Mouse (Mus musculus) urinary bladder, adult 2 months (tissue): Measurements from ENCODE around the gene Ank2. TPM values are rescaled to one million over a fixed set of nuclear protein-coding genes. Genes with fewer than 3 reads are reported as not detected.
A peak's percentile ranks its signal among the peaks of the same experiment; 100 is the strongest.

Experiments
- DNase-seq: peaks from one replicate; pipeline ENCODE4 v3.0.0; 2022; ENCODE audit warnings: low spot score
- polyA plus RNA-seq: library from polyadenylated mRNA; depleted of rRNA; stranded (reverse); fragments of >200 nt; gene quantifications from 2 replicates; pipeline ENCODE4 v1.2.3, GENCODE M21; 2012; rRNA removed

The Ank2 gene
- 7.9 and 10.9 TPM in 2 replicates for polyA plus RNA-seq

DNA sequence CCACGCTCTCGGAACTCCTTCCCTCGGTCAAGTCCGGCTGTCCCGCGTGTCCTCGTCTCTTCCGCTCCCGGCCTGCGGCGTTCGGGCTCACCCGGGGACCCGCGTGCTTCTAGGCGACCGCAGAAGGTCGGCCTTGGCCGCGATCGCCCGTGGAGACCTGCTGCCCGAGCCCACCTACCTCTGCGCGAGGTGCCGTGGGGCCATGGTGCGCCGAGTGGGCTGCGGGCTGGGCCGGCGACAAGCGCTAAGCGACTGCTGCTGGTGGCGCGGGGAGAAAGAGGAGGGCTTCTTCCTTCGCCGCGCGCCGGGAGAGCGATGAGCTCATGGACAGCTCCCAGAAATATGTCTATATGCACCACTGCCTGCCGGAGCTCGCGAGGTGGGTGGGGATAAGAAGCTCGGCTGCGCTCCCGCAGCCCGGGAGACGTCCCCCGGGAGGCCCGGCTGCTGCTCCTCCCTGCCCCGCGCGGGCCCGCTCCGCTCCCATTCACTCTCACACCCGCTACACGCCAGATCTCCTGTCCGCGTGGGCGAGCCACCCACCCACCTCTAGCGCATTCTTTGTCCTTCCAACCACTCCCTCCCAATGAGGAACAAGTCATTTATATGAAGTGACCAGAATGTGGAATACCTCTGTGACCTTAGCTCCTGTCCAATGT lies at the start of gene Ank2:
Gene Ank2, minus strand, starts transcription at position 609 of the 659 bp plus-strand sequence.
- DNase-seq = peak; percentile 25

DNA sequence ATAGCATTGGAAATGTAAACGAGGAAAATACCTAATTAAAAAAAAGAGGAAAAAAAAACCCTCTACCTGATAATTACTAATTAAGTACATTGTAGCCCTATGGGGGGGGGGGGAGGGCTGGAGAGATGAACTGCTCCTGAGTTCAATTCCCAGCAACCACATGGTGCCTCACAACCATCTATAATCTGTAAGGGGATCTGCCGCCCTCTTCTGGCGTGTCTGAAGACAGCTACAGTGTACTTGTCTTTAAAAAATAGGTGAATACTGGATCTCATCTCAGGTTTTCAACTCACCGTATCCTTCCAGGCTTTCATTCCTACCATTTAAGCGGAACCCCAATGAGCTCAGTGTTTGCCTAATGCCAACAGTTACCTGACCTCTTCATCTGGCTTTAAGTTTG lies 48.7 kb upstream of the Ank2 start:
- no peak for DNase-seq

DNA sequence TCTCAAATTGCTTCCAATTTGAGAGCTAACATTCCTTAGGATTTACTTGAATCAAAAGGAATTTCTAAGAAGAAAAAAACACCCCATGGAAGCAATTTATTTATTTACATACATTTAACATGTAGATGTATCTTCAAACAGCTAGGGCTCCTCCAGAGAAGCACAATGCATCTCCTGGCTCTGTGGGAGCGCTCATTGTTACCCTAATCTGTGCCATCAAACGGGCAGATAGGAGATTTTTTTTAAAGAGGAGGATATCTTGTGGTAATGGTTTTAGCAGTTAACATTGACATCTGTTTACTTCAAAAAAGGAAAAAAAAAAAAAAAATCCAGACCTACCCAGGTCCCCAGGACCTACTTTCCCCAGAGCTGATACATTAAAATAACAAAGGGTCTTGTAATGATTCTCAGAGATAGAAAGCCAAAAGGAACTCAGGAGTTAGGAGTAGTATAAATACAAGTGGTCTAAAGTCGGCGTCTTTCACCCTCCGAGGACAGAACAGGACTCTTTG lies 45.5 kb upstream of the Ank2 start:
- DNase-seq = no peak

DNA sequence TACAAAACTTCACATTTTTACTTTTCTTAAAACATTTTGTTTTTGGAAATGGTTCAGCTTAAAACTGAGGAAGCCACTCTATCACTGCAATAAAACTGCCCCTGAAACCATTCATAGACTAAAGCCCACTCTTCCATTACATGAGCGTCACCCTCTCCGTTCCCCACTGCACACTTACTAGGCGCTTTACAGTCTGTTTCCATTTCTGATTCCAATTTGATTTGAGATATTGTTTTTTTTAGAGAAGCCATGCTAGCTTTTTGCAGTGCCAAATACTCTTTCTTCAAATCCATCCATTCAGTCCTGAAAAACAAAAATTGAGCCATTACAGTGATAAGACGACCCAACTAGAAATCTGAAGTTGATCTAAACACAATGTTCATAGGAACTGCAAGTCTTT lies 44.8 kb upstream of the Ank2 start:
- DNase-seq = no peak

DNA sequence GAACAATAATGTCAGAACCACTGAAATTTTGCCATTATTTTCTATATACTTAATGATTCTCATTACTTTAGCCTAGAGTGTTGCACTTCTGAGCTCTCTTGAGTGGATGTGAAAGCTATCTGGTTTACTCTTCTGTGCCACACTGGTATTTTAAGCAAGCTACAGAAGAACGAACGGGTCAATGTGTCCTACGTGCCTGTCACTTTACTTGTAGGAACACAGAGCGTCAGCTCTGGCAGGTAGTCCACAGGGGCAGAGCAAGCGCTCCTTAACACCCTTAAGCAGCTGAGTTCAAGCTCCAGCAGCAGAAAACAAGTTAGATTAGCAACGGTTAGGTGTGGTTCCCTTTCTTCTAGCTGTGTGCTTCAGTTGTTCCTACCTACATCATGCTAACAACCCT lies 40.0 kb upstream of the Ank2 start:
- DNase-seq = no peak

DNA sequence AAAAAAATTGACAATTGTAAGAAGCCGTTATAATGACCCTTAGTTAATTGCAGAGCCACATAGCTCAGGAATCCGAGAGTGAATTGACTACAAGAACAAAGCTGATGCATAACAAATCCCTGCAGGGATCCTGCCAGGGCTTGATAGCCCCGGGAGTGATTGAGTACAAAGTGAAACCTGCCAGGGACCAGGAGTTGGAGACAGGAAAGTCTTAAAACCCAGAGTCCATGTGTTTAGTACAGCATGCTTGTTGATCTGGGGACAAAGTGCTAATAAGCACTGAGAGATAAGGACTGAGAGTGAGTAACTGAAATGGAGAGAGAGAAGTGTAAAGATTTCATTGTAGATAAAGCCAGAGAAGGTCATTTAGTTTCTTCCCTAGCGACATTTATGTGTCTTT lies 31.1 kb upstream of the Ank2 start:
- DNase-seq = no peak

DNA sequence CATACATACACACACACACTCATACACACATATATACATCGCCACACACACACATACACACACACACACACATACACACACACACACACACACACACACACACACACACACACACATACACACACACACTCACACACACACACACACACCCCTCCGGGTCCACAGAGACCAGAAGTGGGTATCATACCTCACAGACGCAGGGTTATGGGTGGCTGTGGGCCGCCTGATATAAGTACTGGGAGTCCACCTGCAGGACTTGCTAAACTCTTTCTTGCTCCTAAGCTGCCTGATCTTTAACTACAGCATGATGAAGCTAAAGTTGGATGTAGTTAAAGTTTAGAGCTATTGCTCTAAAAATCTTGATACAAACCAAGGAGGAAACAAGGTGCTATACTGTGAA lies 30.7 kb upstream of the Ank2 start:
- no peak for DNase-seq

DNA sequence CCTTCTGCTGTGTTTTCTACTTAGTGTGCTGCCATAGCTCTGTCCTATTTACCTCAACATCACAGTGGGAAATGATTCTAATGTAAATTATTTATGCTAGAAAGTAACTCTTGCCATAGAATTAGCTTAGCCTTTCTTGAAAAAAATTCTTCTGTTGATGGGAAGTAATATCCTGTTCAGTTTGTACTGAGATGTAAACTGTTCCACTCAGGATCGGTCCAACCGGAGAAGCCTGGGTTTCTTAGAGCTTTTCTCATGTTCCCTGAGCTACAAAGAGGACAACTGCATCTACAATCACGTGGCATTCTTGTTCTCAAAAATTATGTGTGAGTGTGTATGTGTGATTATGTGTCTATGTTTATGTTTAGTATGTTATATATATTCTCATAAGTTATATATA lies 30.1 kb upstream of the Ank2 start:
- no peak for DNase-seq

DNA sequence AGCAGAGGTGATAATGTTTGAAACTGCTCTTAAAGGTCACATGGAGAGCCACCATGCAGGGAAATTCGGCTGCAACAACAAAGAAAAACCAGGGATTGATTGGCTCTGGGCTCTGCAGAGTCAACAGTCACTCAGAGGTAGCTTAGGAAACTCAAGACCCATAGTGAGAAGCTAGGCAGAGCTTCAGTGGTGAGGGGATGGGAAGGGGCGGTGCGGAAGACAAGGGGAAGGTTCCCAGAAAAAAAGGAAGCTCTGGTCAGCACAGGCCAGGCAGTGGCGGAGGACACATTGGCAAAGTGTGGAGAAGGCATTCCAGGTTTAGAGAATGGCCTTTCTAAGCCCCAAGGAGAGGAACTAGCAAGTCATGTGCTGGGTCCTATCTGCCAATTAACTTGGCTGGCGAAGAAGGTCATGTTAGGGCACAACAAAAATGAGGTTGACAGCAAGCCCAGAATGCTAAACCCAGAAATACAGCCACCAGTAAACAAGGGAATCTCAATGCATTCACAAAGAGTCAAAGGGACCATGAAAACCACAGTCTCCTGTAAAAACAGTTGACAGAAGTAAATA lies 28.4 kb upstream of the Ank2 start:
- DNase-seq = no peak

DNA sequence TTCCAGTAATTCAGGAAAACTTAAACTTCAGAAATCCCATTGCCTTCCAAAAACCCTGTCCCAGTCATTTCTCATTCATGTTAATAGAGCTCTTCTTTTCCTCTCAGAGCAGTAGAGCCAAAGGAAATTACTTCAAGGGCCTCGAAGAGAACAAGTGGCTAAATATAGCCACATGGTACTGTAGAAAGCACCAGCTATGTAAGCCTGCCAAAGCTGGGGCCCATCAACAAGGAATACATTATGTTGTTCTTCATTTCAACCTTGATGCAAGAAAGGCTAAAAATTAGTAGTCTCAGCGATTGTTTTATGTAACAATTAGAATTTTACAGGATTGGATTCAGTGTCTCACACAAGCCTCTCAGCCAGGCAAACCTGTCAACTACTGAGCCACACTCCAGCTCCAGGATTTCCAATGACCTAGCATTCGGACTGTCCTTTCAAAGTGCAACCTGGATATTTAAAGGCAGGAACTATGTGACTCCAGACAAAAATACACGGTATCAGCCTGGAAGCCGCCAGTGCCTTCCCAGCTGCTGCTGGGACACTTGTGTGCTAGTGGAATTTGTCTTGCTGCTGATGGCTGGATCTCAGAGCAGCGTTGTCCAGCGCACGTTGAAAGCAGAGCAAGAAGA lies 26.2 kb upstream of the Ank2 start:
- no peak for DNase-seq

DNA sequence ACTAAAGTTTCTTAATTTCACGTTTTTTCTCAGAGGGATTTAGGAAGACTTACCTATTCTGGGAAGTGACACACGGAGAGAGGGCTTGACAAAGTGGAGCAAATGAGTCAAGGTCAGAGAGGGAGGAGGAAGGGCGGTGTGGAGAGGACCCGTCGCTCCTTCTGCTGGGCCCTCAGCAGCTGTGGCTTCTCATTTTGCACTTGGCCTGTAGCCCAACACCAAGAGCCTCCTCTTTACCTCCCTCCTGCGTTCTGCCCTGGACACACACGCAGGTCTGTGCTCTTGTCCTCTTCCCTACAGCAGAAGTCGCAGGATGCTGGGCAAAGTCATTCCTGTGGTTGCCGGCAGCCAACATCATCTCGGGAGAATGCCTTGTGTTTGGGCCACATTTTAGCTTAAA lies 22.0 kb upstream of the Ank2 start:
- DNase-seq = no peak

DNA sequence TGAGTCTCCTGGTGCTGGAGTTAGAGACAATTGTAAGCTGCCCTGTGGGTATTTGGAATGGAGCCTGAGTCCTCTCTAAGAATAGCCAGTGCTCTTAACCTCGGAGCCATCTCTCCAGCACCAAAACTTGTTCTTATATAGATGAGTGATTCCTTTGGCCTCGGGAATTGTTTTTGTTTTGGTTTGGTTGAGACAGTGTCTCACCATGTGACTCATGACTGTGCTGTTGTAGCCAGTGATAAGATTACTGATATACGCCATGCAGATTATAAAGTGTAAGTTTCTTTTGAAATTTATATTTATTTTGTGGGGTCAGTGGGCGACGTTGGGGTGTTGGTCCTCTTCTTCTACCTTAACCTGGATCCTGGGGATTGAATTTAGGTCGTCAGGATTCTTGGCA lies 21.1 kb upstream of the Ank2 start:
- no peak for DNase-seq

DNA sequence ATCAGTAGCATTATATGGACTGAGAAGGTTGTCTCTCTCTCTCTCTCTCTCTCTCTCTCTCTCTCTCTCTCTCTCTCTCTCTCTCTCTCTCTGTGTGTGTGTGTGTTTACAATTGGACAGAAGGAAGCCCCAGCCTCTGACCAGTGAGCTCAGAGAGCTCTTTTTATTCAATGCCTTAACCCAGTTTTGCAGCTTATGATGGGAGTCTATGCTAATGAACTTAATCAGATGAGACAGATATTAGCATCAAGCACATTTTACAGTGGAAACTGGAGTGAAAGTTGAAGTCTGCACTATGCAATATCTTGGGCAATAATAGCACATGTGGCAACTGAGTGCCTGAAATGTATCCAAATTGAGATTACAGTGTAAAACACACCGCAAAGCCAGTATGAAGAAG lies 16.1 kb upstream of the Ank2 start:
- no peak for DNase-seq

DNA sequence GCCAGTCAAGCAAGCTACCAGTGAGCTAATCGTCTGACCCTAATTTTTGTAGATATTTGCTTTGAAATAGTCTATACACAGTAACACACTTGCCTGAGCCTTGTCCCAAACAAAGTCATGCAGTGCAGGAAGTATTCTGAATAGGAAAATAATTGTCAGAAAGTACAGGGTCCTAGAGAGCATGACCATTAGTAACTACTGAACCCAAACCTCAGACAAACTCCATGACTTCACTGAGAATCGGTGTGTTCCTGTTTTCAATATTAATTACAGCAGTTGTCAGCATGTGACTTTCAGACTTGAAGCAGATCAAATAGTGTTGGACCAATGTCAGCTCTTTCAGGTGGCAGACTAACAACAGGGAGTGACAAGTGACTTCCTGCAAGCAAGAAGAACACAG lies 14.5 kb upstream of the Ank2 start:
- DNase-seq = no peak

DNA sequence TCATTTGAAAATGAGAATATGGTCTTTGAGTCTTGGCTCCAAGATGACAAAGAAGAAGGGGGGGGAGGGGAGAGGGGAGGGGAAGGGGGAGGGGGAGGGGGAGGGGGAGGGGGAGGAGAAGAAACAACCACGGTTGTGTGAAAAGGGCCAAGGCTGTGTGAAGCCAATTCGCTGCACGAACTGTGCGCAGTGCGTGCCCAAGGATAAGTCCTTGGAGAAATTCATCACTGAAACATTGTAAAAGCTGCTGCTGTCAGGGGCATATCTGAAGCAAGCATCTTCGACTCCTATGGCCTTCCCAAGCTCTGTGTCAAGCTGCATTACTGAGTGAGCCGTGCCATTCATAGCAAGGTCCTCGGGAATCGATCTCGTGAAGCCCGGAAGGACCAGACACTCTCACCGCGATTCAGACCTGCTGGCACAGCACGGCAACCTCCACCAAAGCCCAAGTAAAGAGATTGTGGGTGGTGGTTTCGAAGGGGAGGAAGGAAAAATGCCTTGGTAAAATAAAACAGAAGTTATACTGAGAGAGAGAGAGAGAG lies 13.7 kb upstream of the Ank2 start:
- DNase-seq = no peak

DNA sequence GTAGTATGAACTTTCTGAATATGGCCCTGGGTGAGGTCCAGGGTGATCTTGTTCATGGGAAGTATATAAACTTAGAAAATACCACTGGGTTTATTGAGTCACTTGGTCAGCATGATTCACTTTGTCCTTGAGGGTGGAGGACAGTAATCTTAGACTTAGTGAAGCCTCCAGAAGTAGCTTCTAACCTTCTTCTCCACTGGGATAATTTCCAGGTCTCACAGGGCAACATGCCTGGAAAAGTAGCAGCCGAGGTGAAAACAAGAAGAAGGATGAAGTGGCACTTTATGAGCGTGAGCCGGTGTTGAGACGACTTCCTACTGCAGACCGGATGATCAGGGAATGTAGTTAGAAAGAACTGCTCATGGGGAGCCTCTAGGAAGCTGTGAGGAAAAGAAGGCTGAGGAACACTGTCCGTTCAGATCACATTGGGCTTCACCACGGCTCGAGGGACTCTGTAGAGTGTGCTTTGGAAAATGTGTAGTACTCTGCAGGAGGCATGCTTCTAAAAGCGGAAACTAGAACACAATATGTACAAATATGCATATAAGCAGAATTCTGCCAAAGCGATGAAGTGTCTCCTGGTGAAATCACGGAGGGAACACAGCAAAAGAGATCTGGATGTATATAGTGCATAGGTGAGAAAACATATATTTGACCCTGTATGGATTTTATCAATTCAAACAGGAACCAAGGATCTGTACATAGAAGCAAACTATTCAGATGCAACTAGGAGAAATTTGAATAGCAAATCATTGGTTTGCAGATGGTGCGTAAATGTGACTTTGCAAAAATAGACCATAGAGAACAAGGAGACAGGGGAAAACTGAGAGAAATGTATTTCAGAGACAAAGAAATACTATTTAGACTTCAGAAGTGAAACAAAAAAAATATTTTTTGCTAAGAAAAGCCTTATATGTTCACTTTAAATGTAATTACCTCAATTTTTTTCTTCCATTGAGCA lies 12.9 kb upstream of the Ank2 start:
- DNase-seq = no peak

DNA sequence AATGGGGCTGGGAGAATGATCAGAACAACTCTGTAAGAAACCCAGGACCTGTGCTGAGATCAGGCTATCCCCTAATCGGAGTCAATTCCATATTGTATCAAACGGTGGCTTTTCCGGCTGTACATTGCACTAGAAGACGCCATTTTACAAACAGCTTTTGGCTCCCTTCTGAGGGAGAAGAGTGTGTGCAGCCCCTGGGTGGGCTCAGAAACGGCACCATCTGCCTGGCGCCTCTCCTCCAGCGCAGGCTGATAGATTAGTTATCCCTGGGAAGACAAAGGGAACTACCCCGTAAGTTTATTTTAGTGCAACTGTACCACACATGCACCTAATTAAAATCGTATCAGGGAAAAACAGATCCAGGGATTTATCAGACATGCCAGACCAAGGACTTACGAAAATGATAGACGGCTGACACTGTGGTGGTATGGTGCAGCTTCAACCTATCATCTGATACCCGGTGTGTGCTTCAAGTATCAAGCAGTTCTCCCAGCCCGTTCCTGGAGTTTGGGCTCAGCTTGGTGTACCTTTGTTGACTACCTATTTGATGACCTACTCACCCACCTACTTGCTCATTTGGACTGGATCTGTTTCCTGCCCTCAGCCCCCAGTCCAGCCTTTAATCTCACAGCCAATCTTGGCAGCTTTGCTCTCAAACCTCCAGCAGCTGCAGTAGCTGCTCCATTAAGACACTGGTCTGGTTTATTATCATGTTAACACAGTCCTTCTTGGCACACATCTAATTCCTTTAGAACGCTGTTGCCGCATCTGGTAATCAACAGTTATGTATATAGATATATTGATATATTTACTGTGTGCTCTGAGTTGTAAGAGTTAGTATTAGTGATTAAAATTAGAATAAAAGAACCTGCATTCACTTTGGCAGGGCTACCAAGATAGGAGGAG lies 9.0 kb upstream of the Ank2 start:
- DNase-seq = no peak

DNA sequence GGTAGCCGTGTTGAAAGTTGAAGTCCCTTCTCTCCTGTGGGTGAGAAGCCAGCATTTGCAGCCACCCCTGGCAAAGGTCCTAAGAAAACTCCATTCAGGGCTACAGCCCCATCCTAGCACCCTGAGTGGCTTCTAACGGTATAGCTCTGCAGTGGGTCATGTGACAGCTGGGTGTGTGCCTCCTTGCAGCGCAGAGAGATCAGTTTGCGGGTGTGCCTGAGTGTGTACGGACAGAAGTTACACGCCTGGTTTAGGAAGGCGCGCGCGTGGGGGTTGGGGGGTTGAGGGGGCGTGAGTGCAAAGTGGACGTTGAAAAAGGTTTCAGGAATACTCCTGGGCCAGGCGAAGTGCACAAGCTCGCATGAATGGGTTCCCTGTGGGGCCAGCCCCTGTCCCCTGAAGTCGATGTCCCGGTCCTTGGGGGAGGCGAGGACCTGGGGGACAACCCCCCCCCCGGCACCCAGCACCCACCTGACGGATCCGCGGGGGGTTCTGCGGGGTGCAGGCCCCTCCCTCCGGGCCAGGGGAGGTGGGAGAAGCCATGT lies 881 bp downstream of the Ank2 start:
- DNase-seq = no peak

DNA sequence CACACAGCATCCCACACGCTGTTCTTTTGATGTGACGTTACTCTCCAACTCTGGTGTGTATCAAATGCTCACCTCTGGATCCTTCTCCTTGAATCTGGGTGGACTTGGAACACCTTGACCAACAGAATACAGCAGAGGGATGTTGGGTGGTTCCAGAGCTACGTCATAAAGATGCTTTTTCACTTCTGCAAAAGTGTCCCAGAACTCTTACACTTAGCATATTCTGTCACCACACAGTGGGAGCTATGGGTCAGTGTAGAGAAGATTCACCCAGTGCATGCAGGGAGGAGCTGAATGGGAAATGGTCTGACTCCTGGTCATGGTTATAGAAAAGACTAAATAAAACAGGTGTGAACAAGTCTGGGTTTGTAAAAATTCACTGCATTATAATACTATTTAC lies 6.5 kb downstream of the Ank2 start:
- DNase-seq = no peak

DNA sequence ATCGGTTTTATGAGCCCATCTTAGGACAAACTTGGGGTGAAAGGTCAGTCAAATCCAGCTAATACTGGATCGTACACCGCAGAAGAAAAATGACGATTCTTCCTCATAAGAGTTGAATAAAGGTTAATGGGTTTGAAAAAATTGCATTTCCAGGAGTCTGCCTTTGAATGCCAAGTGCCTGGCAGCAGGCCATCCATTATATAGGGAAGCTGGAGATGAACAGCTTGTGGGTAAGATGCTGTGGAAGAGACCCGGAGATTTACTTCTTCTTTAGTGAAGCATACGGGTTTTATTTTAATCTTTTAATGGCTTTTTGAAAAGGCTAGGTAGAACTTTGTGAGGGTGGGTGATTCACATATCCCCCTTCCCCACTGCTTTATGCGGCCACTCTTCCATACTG lies 11.8 kb downstream of the Ank2 start:
- no peak for DNase-seq

DNA sequence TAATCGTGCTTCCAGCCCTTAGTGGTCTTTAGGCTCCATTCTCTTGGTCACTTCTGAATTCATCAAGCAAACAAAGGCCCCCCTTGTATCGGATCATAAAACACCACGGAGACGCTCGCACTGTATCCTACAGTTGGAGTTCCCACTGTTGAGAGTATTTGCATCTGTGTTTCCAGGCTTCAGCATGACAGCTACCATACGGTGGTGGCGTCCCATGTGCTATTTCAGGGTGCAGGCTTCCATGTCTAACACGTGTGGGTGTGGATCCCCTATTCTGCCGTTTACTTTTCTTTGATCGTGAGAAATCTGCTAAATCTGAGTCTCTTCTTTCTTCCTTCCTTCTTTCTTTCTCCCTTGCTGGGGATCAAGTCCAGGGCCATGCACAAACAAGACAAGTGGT lies 14.0 kb downstream of the Ank2 start:
- DNase-seq = no peak
